In the genomic region with DNA sequence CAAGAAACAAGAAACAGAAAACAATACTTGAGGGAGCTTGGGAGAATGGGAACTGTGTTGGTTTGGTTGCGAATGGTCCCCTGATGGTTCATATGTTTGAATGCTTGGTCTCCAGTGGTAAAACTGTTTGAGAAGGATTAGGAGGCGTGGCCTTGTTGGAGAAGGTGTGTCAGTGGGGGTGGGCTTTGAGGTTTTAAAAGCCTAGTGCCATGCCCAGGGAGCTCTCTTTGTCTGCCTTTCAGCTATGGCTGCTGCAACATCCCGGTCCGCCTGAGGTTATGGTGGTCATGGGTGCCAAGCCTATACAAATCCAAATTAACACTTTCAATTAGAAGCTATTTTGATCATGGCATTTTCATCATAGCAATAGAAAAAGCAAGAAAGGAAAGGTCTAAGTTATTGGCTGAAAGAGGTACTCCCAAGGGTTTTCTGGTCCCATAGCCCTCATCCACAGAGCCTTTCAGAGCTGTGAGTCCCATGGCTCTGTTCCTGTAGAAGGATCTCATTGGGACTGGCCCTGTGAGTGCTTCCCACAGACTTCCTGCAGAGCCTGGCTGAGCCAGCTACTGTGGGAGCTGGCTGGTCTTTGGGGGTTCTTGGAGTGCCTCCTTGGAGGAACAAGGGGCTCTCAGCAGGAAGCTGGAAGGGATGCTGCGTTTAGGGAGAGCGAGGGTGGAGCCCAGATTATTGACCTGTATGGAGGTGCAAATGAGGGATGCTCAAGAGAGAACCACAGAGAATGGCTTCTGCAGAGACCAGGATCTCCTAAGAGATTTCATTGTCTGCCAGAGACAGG, we compare ENCODE assay signal across 20 mouse cellular contexts. TPM values are rescaled to one million over a fixed set of nuclear protein-coding genes. Genes with fewer than 3 reads are reported as not detected.
DNase-seq lines count a peak whose midpoint lies in the region; ATAC-seq and TF ChIP-seq lines count a peak whose summit lies in the region.
"Had no signal": no experiment of that assay in that cellular context is flagged by ENCODE, and none has a peak within 500 bp of the region (broad histone marks: within the 10 kb centered on the region; RNA-seq: fewer than 3 reads in every experiment).

No protein-coding gene starts in this region.

- peak; percentile 60 to 67 for DNase-seq in heart, adult 18-20 months
- no peak for DNase-seq in left cerebral cortex, adult 2 months (ENCODE audit: extremely low spot score in 1 of 2, low spot score in 2 of 2)
- DNase-seq in left cerebral cortex, adult 8-10 months (ENCODE audit: low spot score in 2 of 2): no peak
- DNase-seq in ES-E14 (ENCODE audit: low read depth, low spot score): no peak
- no peak for DNase-seq in lung, adult 2 months
- DNase-seq in thymus, adult 18-20 months: no peak
- DNase-seq: adrenal gland, postnatal 25 days; cerebellum, postnatal 10 days; embryo, embryonic 11 days; lung, postnatal 14 days had no signal

- H3K27ac ChIP-seq in heart, embryonic 12.5 days (ENCODE audit: poor library complexity, severe bottlenecking): no peak overlapping the region
- peak overlapping the region; percentile 58 for H3K27ac ChIP-seq in left cerebral cortex, adult 2 months
- H3K27ac ChIP-seq in ES-Bruce4 (ENCODE audit: insufficient read depth, low read length) (peak overlapping the region; percentile 95), ES-E14 (ENCODE audit: insufficient read depth, low read depth, low read length, poor library complexity, severe bottlenecking) (peak overlapping the region; percentile 90; the same call in 1 of the 2 replicates)
- H3K27ac ChIP-seq: forebrain, embryonic 15.5 days; hindbrain, embryonic 14.5 days; kidney, postnatal 0 days; liver, embryonic 14.5 days had no signal

- no peak overlapping the region for H3K9ac ChIP-seq in heart, embryonic 12.5 days
- H3K9ac ChIP-seq in ES-Bruce4 (ENCODE audit: low read depth, poor library complexity, severe bottlenecking): no peak overlapping the region
- no peak overlapping the region for H3K9ac ChIP-seq in ES-E14 (ENCODE audit: insufficient read depth, low read depth, low read length, poor library complexity, severe bottlenecking)
- H3K9ac ChIP-seq: forebrain, embryonic 15.5 days; hindbrain, embryonic 14.5 days; liver, embryonic 14.5 days had no signal

- peak; percentile 95 for TF ChIP-seq EP300 in ES-Bruce4 (IDR thresholded peaks at IDR 0.05; ENCODE audit: insufficient read depth, low read depth, low read length)

- ATAC-seq in heart, embryonic 12.5 days (ENCODE audit: insufficient number of reproducible peaks, low FRiP score): no peak
- ATAC-seq: activated CD4-positive, CD25-positive, alpha-beta regulatory T cell, adult 4 months; CD4-positive, CD25-positive, alpha-beta regulatory T cell, adult 4 months; forebrain, embryonic 15.5 days; intestine, embryonic 16.5 days had no signal

- no peak overlapping the region for H3K4me3 ChIP-seq in heart, embryonic 12.5 days
- H3K4me3 ChIP-seq in left cerebral cortex, adult 2 months: no peak overlapping the region
- H3K4me3 ChIP-seq in ES-Bruce4 (ENCODE audit: low read depth, low read length) (no peak overlapping the region), ES-E14 (ENCODE audit: insufficient read depth in 1 of 2, low read depth in 1 of 2, low read length in 2 of 2, poor library complexity in 1 of 2, severe bottlenecking in 1 of 2) (no peak overlapping the region)
- H3K4me3 ChIP-seq in lung, adult 2 months (replicated peaks; ENCODE audit: extremely low read depth, low read depth, low read length): no peak overlapping the region
- H3K4me3 ChIP-seq: forebrain, embryonic 15.5 days; megakaryocyte, embryonic 14.5 days had no signal

- TF ChIP-seq POLR2A in ES-Bruce4 (IDR thresholded peaks at IDR 0.05; ENCODE audit: insufficient read depth, low read length): no peak
- no peak for TF ChIP-seq POLR2A in lung, adult 2 months (IDR thresholded peaks at IDR 0.05; ENCODE audit: borderline replicate concordance, extremely low read depth, low read depth, low read length)

- in situ Hi-C loops in ES-E14 (cut with MboI; ENCODE audit: low sequenced_read_pairs in 2 of 2, unreplicated experiment in 2 of 2): loop anchor here in 1 of 2 experiments (10.0 kb wide), 1 partner anchor 136 kb away; no protein-coding TSS in a partner anchor

- H3K36me3 ChIP-seq in heart, embryonic 12.5 days: no peaks in the 10 kb centered on the region
- H3K36me3 ChIP-seq in ES-Bruce4 (ENCODE audit: control insufficient read depth, insufficient read depth, low read length, poor library complexity, severe bottlenecking) (no peaks in the 10 kb centered on the region), ES-E14 (ENCODE audit: control insufficient read depth, insufficient read depth, low read length, poor library complexity, severe bottlenecking) (no peaks in the 10 kb centered on the region)
- H3K36me3 ChIP-seq: forebrain, embryonic 15.5 days had no signal

- no peak overlapping the region for H3K4me2 ChIP-seq in heart, embryonic 12.5 days
- H3K4me2 ChIP-seq: forebrain, embryonic 15.5 days; hindbrain, embryonic 14.5 days had no signal

- H3K27me3 ChIP-seq in heart, embryonic 12.5 days (replicated peaks): no peaks in the 10 kb centered on the region
- no peaks in the 10 kb centered on the region for H3K27me3 ChIP-seq in ES-Bruce4 (ENCODE audit: control insufficient read depth, insufficient read depth, low read length, poor library complexity, severe bottlenecking)
- H3K27me3 ChIP-seq: forebrain, embryonic 15.5 days; megakaryocyte, embryonic 14.5 days had no signal

- no peaks in the 10 kb centered on the region; the same call in 1 of the 2 replicates for H3K4me1 ChIP-seq in heart, embryonic 12.5 days (replicated peaks)
- H3K4me1 ChIP-seq in ES-Bruce4 (ENCODE audit: control insufficient read depth, insufficient read depth, low read length) (peaks cover 5% of the 10 kb centered on the region), ES-E14 (ENCODE audit: control insufficient read depth in 2 of 2, insufficient read depth in 2 of 2, low read length in 2 of 2, poor library complexity in 1 of 2) (peaks cover 7 to 12% of the 10 kb centered on the region in 2 experiments)
- H3K4me1 ChIP-seq in lung, adult 2 months (ENCODE audit: control insufficient read depth, insufficient read depth, low read length): peaks cover 23% of the 10 kb centered on the region

- no peak for TF ChIP-seq CTCF in left cerebral cortex, adult 2 months (IDR thresholded peaks at IDR 0.05)
- no peak for TF ChIP-seq CTCF in ES-Bruce4 (IDR thresholded peaks at IDR 0.05; ENCODE audit: low read depth, low read length)
- no peak for TF ChIP-seq CTCF in lung, adult 2 months (IDR thresholded peaks at IDR 0.05; ENCODE audit: insufficient read depth, low read length)

- H3K9me3 ChIP-seq in heart, embryonic 12.5 days (replicated peaks): 0 out of 2 replicates have a peak, but pooled peaks cover 3% of the 10 kb centered on the region
- H3K9me3 ChIP-seq in ES-Bruce4 (replicated peaks; ENCODE audit: control insufficient read depth, insufficient read depth, low read length, poor library complexity, severe bottlenecking): peaks cover 3% of the 10 kb centered on the region; the same call in 1 of the 2 replicates
- H3K9me3 ChIP-seq in ES-E14 (ENCODE audit: control insufficient read depth, insufficient read depth, low read depth, low read length): no peaks in the 10 kb centered on the region
- H3K9me3 ChIP-seq: forebrain, embryonic 15.5 days had no signal

- 75% methylated on average over 6 of the region's 6 CpGs for WGBS in heart, embryonic 12.5 days
- 80% methylated on average over 6 of the region's 6 CpGs for WGBS in lung, adult 2 months

- intact Hi-C loops in left cerebral cortex, adult 2 months (cut with DNase I): no loop called here

TF ChIP-seq in ES-E14, 5 proteins besides CTCF, POLR2A, EP300 and RAD21:
- TF ChIP-seq CHD2 (IDR thresholded peaks at IDR 0.05; ENCODE audit: low read depth, low read length) (no peak), MAFK (IDR thresholded peaks at IDR 0.05; ENCODE audit: insufficient read depth, low read depth, low read length) (no peak), ZNF384 (IDR thresholded peaks at IDR 0.05; ENCODE audit: low read depth, low read length) (no peak), ZC3H11A (IDR thresholded peaks at IDR 0.05; ENCODE audit: borderline replicate concordance, low read depth, low read length) (no peak), HCFC1 (IDR thresholded peaks at IDR 0.05; ENCODE audit: borderline replicate concordance, insufficient read depth, low read length) (no peak)

RNA-seq across cellular contexts. Expression of a gene that starts 15.7 kb away (rescaled TPM):
- 10 to 100 TPM; 37.1 to 40.8 TPM for total RNA-seq in heart, adult 18-20 months (2021)
- polyA plus RNA-seq in heart, embryonic 12.5 days (2016; fragmentation: Nextera tagmentation; extraction: Ambion mirVana): 28.9 and 29.3 TPM in 2 replicates
- total RNA-seq in left cerebral cortex, adult 2 months (2021): 10 to 100 TPM; 79.8 to 91.6 TPM
- total RNA-seq in left cerebral cortex, adult 8-10 months (2022): 100 to 1,000 TPM in 1 of 4 experiments, 10 to 100 TPM in 3; 95.7 to 109 (median 99.4) TPM
- 21.2 and 23.5 TPM in 2 replicates for polyA plus RNA-seq in ES-Bruce4 (2011; ENCODE audit: insufficient read depth, insufficient read length, low read depth, missing spikeins)
- total RNA-seq in ES-E14 (2012; rRNA removed): 26.5 and 27.6 TPM in 2 replicates
- polyA plus RNA-seq in lung, adult 2 months (2012; rRNA removed): 27.2 and 33.9 TPM in 2 replicates

RNA-seq across cellular contexts. Expression of a gene that starts 46.5 kb away (rescaled TPM):
- total RNA-seq in heart, adult 18-20 months (2021): 10 to 100 TPM; 30.0 to 30.5 TPM
- polyA plus RNA-seq in heart, embryonic 12.5 days (2016; fragmentation: Nextera tagmentation; extraction: Ambion mirVana): 57.8 and 59.5 TPM in 2 replicates
- 10 to 100 TPM; 74.3 to 80.8 TPM for total RNA-seq in left cerebral cortex, adult 2 months (2021)
- 10 to 100 TPM; 60.7 to 74.9 (median 68.5) TPM for total RNA-seq in left cerebral cortex, adult 8-10 months (2022)
- 37.9 and 40.3 TPM in 2 replicates for polyA plus RNA-seq in ES-Bruce4 (2011; ENCODE audit: insufficient read depth, insufficient read length, low read depth, missing spikeins)
- 39.5 and 43.2 TPM in 2 replicates for total RNA-seq in ES-E14 (2012; rRNA removed)
- 50.0 and 79.4 TPM in 2 replicates for polyA plus RNA-seq in lung, adult 2 months (2012; rRNA removed)

RNA-seq across cellular contexts. Expression of a gene that starts 59.1 kb away (rescaled TPM):
- total RNA-seq in heart, adult 18-20 months (2021): not detected
- not detected in 2 replicates for polyA plus RNA-seq in heart, embryonic 12.5 days (2016; fragmentation: Nextera tagmentation; extraction: Ambion mirVana)
- total RNA-seq in left cerebral cortex, adult 2 months (2021): 10 to 100 TPM; 59.1 to 61.3 TPM
- total RNA-seq in left cerebral cortex, adult 8-10 months (2022): 10 to 100 TPM; 46.9 to 56.7 (median 53.3) TPM
- polyA plus RNA-seq in ES-Bruce4 (2011; ENCODE audit: insufficient read depth, insufficient read length, low read depth, missing spikeins): not detected in 2 replicates
- not detected in 2 replicates for total RNA-seq in ES-E14 (2012; rRNA removed)
- polyA plus RNA-seq in lung, adult 2 months (2012; rRNA removed): 0.03 TPM in 1 of 2 replicates, not detected in the other
- polyA plus RNA-seq: liver, embryonic 14.5 days had no signal

Comparison
In these comparisons a context has a peak if more than half of its experiments do, and no peak if none do; other contexts are left out.
1. DNase-seq: peak in heart, adult 18-20 months (2 of 2); none in left cerebral cortex, adult 2 months (0 of 2), left cerebral cortex, adult 8-10 months (0 of 2), ES-E14 (single experiment), lung, adult 2 months (single experiment) and thymus, adult 18-20 months (0 of 2).
2. RNA of a gene that starts 59.1 kb away (total RNA-seq): 59.1 to 61.3 TPM in left cerebral cortex, adult 2 months and 46.9 to 56.7 TPM in left cerebral cortex, adult 8-10 months; not detected in heart, adult 18-20 months and not detected in ES-E14; every median in the first group is over 10 times any median in the second.